Mouse (Mus musculus): ENCODE results near the gene Use1. TPM values are rescaled to one million over a fixed set of nuclear protein-coding genes. Genes with fewer than 3 reads are reported as not detected.

Use1 gene
- polyA plus RNA-seq, 1 experiment: not detected

DNA sequence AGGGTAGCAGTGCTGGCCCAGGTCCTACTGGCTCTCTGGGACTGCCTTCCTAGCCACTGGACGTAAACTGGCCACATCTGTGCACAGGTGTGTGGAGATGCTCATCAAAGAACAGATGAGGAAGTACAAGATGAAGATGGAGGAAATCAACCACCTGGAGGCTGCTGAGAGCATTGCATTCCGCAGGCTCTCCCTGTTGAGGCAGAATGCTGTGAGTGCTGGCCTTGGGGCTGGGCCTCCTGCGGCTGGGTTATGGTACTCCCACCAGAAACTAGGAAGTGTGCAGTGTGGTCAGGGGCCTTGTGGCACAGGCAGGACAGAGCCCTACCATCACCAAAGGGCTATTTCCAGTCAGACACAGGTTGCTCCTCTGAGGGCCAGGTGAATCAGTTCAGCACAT is 8.6 kb upstream of the Use1 start:
- Histone ChIP-seq H3K27ac (ENCODE audit: insufficient read depth, low read depth, low read length) (no peak overlapping the region), H3K4me1 (ENCODE audit: control insufficient read depth, insufficient read depth, low read length) (no peaks in the 10 kb centered on the region), H3K4me3 (ENCODE audit: insufficient read depth, low read depth, low read length) (no peak overlapping the region)
- 93% methylated on average over 3 of the region's 3 CpGs for WGBS
- TF ChIP-seq POLR2A (IDR thresholded peaks at IDR 0.05; ENCODE audit: insufficient read depth, low read depth, low read length) (no peak), CTCF (IDR thresholded peaks at IDR 0.05; ENCODE audit: insufficient read depth, low read depth, low read length) (no peak)

DNA sequence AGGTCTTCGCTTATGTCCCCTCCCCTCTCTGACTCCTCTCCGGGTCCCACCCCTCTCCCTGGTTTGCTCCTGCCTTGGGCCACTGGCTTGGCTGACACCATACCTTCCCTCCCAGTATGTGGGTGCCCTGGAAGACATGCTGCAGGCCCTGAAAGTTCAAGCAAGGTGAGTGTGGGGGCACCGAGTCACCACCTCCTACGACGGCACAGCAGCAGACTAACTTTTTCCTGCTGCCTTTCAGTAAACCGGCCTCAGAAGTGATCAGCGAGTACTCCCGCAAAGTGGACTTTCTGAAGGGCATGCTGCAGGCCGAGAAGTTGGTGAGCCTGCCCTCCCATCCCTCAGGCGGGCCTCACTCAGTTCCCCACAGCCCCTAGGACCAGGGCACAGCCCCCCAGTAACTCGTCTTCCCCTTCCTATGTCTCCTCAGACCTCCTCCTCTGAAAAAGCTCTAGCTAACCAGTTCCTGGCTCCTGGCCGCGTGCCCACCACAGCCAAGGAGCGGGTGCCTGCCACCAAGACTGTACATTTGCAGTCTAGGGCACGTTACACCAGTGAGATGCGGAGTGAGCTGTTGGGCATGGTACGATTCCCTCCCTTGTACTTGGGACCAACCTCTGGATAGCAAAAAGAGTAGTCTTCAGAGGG is 1.0 kb downstream of the Use1 start:
- WGBS: 31% methylated on average over 17 of the region's 17 CpGs
- peaks cover 15% of the 10 kb centered on the region for H3K4me1 ChIP-seq (ENCODE audit: control insufficient read depth, insufficient read depth, low read length)
- H3K4me3 ChIP-seq (ENCODE audit: insufficient read depth, low read depth, low read length): peak overlapping the region; percentile 70
- no peak for TF ChIP-seq CTCF (IDR thresholded peaks at IDR 0.05; ENCODE audit: insufficient read depth, low read depth, low read length)
- no peak for TF ChIP-seq POLR2A (IDR thresholded peaks at IDR 0.05; ENCODE audit: insufficient read depth, low read depth, low read length)
- H3K27ac ChIP-seq (ENCODE audit: insufficient read depth, low read depth, low read length): peak overlapping the region; percentile 97; the same call in 1 of the 2 replicates

DNA sequence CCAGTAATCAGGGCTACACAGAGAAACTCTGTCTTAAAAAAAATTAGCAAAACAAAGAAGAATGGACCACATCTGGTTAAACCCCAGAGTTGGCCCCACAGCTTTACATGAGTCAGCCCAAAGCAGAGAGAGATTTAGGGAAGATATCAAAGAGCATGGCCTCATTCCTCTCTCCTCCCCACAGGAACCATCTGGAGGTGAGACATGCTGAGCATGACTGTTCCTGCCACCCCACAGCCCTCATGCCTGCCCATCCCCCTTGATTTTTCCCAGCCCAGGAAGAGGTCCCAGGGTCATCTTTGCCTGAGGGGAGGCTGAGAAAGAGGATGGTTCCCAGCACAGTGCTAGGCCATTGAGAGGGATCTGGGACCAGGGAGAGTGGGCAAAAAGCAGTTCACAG is 1.7 kb downstream of the Use1 start:
- no peak overlapping the region for H3K27ac ChIP-seq (ENCODE audit: insufficient read depth, low read depth, low read length)
- TF ChIP-seq POLR2A (IDR thresholded peaks at IDR 0.05; ENCODE audit: insufficient read depth, low read depth, low read length) (no peak), CTCF (IDR thresholded peaks at IDR 0.05; ENCODE audit: insufficient read depth, low read depth, low read length) (no peak)
- H3K4me3 ChIP-seq (ENCODE audit: insufficient read depth, low read depth, low read length): no peak overlapping the region
- peaks cover 15% of the 10 kb centered on the region for H3K4me1 ChIP-seq (ENCODE audit: control insufficient read depth, insufficient read depth, low read length)

DNA sequence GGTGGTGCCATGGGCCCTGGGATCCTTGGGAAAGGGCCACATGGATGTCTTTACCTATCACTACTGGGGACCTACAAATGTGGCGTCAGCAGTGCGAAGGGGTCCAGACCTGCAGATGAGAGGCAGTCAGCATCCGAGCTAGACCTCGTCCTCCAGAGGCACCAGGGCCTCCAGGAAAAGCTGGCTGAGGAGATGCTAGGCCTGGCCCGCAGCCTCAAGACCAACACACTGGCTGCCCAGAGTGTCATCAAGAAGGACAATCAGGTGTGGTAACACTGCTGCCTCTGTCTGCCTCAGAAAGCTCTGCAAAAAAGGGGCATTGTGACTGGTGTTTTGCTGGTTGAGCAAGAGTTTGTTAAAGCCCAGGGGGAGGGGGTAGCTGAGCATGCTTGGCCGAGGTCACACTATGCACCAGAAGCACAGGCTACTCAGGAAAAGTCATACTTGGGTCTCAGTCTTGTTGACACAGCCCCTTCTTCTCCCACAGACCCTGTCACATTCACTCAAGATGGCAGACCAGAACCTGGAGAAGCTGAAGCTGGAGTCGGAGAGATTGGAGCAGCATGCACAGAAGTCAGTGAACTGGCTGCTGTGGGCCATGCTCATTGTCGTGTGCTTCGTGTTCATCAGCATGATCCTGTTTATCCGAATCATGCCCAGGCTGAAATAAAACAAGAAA is 2.5 kb downstream of the Use1 start:
- H3K4me1 ChIP-seq (ENCODE audit: control insufficient read depth, insufficient read depth, low read length): peaks cover 15% of the 10 kb centered on the region
- WGBS: 91% methylated on average over 10 of the region's 10 CpGs
- H3K4me3 ChIP-seq (ENCODE audit: insufficient read depth, low read depth, low read length): no peak overlapping the region
- TF ChIP-seq CTCF (IDR thresholded peaks at IDR 0.05; ENCODE audit: insufficient read depth, low read depth, low read length): no peak
- TF ChIP-seq POLR2A (IDR thresholded peaks at IDR 0.05; ENCODE audit: insufficient read depth, low read depth, low read length): no peak
- H3K27ac ChIP-seq (ENCODE audit: insufficient read depth, low read depth, low read length): no peak overlapping the region

DNA sequence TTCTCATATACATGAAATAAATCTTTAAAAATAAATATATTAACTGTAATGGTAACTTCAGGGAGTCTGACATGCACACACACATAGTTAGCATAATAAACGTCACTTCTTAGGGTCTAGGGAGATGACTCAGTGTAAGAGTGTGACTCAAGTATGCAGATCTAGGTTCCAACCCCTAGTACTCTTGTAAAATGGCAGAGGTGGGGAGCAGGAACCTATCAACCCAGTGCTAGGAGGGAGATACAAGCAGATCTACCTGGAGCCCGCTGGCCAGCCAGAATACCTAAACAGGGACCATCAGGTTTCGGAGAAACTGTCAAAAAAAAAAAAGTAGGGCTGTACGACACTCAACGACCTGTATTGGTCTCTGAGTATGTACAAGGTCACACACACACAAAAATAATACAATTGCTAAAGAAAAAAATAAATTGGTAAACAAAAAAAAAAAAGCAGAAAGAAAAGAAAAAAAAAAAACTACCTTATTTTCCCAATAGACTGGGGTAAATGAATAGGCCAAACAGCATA is 4.1 kb downstream of the Use1 start:
- WGBS: 14% methylated on average over 5 of the region's 5 CpGs
- Histone ChIP-seq H3K27ac (ENCODE audit: insufficient read depth, low read depth, low read length) (no peak overlapping the region), H3K4me3 (ENCODE audit: insufficient read depth, low read depth, low read length) (peak overlapping the region; percentile 75), H3K4me1 (ENCODE audit: control insufficient read depth, insufficient read depth, low read length) (peaks cover 20% of the 10 kb centered on the region)
- no peak for TF ChIP-seq POLR2A (IDR thresholded peaks at IDR 0.05; ENCODE audit: insufficient read depth, low read depth, low read length)
- TF ChIP-seq CTCF (IDR thresholded peaks at IDR 0.05; ENCODE audit: insufficient read depth, low read depth, low read length): no peak

DNA sequence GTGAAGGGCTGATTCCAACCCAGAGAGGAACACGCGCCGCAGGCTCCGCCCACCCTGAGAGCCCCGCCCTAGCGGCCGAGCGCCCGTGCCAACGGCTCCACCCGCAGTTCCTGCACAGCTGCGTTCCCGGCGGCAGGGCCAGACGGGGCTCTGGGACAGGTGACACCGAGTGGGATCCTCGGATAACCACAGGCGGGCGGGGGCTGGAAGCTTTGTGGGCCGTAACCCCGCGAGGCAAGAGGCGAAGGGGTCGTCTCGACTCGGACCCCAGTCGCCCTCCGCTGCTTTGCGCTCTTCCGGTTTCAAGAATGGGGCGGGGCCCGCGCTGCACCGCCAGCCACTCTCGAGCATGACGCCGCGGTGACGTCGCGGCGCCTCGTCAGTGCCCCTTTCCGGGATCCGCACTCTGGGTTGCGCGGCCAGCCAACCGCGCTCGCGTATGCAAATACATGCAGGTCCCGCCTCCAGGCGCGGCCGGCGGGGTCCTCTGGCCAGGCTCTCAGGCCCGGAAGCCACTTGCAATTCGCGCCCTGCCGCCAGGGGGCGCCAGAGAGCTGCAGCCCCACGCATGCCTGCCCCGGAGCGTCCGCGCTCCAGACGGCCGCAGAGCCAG is 4.7 kb downstream of the Use1 start, which contains the start of gene Ocel1:
Gene Ocel1, plus strand, starts transcription at position 63 of the 613 bp plus-strand sequence.
- WGBS: under 1% methylated on average over 68 of the region's 68 CpGs

DNA sequence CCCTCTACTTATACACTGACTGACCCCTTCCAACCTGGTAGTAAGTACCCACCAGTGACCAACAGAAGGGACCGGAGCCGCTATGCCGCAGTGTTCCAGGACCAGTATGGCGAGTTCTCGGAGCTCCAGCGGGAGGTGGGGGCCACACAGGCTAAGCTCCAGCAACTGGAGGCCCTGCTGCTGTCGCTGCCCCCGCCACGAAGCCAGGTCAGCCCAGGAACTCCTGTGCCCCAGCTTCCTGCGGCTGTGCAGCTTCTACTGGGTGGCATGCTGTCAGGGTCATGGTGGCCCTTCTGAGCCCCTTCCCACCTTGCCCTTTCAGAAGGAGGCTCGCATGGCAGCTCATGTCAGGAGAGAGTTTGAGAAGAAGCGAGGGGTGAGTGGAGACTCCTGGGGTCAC is 5.8 kb downstream of the Use1 start:
- 90% methylated on average over 12 of the region's 12 CpGs for WGBS
- Histone ChIP-seq H3K4me1 (ENCODE audit: control insufficient read depth, insufficient read depth, low read length) (peaks cover 26% of the 10 kb centered on the region), H3K27ac (ENCODE audit: insufficient read depth, low read depth, low read length) (no peak overlapping the region), H3K4me3 (ENCODE audit: insufficient read depth, low read depth, low read length) (no peak overlapping the region)
- TF ChIP-seq CTCF (IDR thresholded peaks at IDR 0.05; ENCODE audit: insufficient read depth, low read depth, low read length): no peak
- TF ChIP-seq POLR2A (IDR thresholded peaks at IDR 0.05; ENCODE audit: insufficient read depth, low read depth, low read length): no peak

More for the DNA sequence above, 4.7 kb downstream of the Use1 start, which contains the start of gene Ocel1:
- Histone ChIP-seq H3K27ac (ENCODE audit: insufficient read depth, low read depth, low read length) (peak within 1 kb of the TSS; percentile 80), H3K4me3 (ENCODE audit: insufficient read depth, low read depth, low read length) (peak within 1 kb of the TSS; percentile 75), H3K4me1 (ENCODE audit: control insufficient read depth, insufficient read depth, low read length) (peaks cover 26% of the 10 kb centered on the region)
- TF ChIP-seq CTCF (IDR thresholded peaks at IDR 0.05; ENCODE audit: insufficient read depth, low read depth, low read length) (peak; percentile 100), POLR2A (IDR thresholded peaks at IDR 0.05; ENCODE audit: insufficient read depth, low read depth, low read length) (peak; percentile 87)

DNA sequence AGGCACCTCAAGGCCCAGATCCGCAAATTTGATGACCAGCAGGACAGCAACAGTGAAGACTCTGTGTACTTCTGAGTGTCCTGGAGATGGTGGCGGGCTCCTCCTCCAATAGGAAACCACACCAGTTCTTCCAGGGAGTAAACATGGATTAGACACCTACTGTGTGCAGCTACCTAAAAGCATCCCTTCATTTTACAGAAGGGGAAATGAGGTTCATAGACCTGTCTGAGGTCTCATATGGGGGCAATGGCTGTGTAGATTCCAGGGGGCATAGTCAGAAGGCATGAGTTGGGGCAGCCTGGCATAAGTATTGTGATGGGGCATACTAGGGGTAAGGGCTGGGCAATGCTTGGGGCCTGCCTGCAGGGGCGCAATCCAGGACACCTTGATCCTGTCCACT is 6.4 kb downstream of the Use1 start:
- Histone ChIP-seq H3K27ac (ENCODE audit: insufficient read depth, low read depth, low read length) (no peak overlapping the region), H3K4me1 (ENCODE audit: control insufficient read depth, insufficient read depth, low read length) (peaks cover 21% of the 10 kb centered on the region), H3K4me3 (ENCODE audit: insufficient read depth, low read depth, low read length) (no peak overlapping the region)
- 89% methylated on average over 3 of the region's 3 CpGs for WGBS
- TF ChIP-seq POLR2A (IDR thresholded peaks at IDR 0.05; ENCODE audit: insufficient read depth, low read depth, low read length) (no peak), CTCF (IDR thresholded peaks at IDR 0.05; ENCODE audit: insufficient read depth, low read depth, low read length) (no peak)
